Mouse (Mus musculus) lung, postnatal 25 days (tissue): Measurements from ENCODE around the gene Syna.

ENCODE experiments used
- DNase-seq: peaks from one replicate; pipeline ENCODE4 v3.0.0; 2022; ENCODE audit warnings: low spot score

Syna gene

DNA sequence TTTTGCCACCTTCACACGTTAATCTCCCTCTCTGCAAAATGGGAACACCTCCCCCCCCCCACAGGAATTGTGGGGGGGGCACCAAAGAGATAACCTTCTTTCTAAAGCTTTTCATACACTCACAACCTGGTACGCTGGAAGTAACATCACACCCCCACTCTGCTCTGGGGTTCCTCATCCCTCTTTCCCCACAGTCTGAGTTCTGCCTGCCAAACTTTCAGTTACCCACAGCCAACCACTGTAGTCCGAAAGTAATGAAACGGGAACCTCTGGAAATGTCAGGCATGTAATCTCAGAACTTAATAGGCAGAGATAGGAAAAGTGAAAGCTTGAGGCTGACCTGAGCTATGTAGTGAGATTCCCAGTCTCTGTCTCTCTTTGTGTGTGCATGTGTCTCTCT is 7.5 kb upstream of the Syna start:
- DNase-seq = no peak

DNA sequence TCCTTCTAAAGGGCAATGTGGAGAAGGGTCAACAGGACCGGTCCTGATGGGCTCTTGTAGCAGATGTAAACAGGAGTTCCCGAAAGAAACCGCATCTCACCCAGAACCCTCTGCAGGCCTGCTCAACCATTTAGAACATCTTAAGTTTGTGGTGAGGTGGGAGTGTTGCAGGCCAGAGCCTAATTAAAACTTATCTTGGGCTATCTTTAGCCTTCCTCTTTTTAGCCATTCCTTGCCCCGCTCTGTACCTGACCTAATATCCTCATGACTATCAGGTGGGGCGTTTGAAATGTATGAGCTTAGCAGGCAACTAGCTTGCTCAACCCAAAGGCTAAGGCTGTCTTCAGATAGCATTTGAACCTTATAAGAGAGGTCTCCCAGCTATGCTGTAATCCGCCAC is 5.7 kb upstream of the Syna start:
- no peak for DNase-seq

DNA sequence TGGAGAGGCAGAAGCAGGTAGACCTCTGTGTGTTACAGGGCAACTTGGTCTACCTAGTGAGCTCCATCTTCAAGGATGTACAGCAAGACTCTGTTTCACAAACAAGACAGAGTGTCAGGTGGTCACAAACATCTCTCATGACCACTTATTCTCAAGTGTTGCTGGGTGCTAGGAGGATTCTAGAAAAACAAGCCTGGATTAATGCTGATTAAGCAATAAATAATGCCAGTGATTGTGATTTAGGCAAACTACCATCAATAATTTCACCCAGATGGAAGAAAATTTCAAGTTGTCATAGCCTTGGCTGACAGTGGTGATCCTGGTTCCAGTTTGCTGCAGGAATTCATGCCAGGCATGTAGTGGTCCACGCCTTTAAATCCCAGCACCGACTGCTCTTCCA is 4.3 kb upstream of the Syna start:
- DNase-seq = no peak

DNA sequence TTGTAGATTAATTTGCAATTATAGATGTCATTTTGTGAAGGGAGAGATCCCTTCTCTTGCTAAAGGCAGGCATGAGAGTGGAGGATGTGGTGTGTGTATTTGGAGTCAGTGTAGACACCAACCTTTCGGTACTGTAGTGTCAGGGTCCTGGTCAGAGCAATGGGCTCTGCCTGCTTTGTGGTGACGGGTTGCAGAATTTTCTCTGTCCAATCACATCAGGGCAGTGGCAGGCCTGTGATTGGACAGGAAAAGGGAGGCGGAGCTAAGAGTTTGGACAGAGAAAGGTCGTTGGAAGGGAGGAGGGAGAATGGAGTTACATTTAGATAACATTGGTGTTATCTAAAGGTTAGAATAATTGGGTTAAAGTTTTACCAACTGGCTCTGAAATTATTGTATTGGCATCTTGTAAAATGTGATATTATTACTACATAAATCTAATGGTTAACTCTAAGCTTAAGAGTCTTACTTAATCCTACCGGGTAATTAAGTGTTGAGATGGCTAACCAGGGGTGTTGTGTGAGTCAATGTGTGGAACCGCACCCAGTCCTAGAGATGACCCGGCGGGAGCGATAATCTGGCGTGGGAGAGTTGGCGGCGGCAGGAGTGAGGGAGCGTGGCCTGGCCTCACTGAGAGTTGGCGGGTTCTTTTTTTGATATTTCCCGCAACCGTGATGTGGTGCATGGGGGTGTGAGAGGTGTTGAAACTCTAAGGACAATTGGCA is 640 bp upstream of the Syna start:
- no peak for DNase-seq

DNA sequence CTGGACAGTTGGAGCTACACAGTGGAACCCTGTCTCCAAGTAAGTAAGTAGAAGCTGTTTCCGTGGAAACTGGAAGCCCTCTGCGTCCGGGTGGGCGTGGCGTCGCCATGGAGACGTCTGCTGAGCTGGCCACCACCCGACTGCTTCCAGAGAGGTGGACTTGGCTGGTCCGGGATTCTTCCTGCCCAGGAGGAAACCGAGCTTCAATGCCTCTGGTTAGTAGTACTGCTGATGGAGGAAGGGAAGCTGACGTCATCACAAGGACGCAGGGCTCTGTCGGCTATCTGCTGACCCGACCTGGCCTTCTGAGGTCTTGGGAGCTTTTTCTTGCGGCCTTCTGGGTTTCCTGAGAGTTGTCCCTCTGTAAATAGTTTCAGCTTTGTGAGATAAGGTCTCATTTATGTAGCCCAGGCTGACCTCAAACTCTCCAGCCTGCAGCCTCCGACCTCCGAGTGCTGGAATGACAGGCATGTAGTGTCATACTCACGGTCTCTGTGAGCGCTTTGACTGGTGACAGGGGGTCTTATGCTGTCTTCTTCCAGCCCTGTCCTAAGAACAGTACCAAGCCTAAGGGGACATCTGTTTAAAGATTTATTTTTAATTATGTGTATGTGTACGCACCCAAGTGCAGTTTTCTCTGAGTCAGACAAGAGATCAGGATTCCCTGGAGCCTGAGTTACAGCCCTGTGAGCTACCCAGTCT is 4.4 kb downstream of the Syna start:
- DNase-seq = peak; percentile 65

DNA sequence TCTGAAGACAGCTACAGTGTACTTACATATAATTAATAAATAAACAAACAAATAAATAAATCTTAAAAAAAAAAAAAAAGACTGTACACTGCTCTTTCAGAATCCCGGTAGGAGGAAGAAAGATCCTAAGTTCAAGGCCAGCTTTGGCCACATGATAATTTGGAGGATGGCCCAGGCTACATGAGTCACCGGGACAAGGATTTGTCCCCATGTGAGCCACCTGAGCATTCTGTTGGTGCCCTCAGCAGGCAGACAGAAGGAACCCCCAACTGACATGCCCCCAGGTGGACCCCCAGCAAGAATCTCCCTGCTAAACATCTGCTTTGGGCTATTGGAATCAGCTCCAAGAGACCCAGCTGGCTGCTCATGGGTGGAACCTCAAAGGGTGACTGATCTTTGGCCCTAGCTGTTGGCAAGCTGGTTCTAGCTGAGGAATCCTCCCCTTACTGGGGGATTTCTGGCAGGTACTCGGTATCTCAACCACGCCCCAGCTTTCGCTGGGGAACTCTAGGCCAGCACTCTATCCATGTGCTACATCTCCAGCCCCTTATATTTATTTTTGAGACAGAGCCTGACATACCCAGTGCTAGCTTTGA is 5.9 kb downstream of the Syna start:
- DNase-seq = no peak

DNA sequence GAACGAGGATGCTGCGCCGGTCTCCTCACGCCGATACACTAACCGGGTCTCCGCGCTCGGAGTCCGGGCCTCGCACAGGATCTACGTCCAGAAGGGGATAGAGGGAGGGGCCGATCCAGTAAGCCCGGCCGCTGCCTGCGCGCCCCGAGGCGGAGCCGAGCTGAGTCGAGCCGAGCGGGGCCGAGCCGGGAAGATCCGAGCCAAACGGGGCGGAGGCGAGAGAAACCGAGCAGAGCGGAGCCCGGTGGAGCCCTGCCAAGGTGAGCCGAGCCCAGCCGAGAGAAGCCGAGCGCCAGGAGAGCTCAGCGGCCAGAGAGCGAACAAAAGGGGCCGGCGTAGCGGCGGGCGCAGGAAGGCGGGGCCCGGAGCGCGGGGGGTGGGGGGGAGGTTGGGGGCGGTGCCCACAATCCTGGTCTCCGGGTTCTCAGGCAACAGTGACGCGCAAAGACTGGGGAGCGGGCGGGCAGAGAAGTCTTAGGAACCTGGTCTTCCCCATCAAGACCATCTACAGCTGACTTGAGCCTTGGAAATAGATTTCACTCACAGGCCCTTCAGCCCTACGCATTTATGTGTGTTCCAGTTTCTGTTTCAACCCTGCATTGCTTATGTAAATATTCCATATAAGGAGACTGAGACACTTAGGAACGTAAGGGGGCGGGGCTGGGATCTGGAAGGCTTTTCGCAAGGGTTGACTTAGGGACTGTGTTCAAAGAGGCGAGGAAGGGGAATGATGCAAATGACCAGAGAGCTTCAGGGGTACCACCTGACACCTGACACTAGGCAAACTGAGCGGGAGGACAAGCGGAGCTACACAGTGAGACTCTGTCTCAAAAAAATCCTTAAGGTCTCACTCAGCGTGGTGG is 7.6 kb downstream of the Syna start, which contains the start of gene Clip2:
Clip2 (minus strand) TSS at position 325 of the 863 bp plus-strand sequence.
- peak; percentile 97 for DNase-seq

DNA sequence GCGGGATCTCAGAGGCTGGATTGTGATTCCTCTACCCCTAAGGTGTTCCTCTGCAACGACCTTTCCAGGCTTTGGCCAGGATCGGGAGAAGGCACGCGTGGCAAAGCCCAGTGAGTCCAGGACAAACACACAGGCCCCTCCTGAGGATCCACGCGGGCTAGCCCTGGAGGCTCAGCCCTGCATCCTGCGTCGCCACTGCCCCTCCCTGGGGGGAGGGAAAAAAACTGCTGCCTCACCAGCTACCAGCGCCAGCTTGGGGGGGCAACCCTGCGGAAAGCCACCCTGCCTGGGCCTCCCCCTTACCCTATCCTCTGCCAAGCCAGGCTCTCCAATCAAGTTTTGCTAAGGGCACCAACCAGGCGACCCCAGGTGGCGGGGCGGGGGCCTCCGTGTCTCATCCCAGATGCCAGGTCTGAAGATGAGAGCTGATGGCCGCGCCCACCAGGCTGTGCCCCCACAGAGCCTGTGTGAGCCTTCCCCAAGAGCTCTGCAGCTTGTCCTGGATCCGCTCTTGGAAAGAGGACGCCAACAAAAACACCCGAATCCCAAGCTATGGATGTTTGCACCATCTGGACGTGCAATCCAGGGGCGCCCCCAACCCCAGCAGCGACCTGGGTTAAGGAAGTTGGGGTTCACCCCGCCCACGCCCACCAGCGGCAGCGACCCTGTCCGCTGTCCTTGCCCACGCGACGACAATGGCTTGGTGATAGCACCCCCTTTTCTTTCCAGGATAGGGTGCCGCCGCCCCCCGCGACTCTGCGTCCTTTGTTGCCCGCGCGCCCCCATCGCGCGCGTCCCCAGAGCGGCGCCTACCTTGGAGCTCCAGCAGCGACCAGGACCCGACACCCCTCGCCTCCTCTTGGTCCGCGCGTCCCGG is 8.5 kb downstream of the Syna start:
- peak; percentile 21 for DNase-seq

DNA sequence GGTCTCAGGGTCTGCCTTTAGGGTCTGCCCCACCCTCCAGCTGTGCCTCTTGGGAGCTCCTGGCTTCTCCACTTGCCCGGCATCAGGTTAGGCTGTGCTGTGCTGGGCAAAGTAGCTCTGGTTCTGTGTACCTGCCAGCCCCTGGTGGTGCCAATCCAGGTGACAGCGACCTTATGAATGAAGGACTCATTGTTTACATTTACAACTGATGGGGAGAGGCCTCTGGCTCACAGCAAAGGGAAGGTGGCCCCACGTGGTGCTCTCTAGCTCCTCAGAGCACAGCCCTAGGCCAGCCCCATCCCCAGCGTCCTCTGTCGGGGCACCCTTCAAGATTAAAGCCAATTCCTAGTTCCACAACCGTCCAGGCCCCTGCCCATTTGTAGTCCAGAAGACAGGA is 9.1 kb downstream of the Syna start:
- DNase-seq = no peak

DNA sequence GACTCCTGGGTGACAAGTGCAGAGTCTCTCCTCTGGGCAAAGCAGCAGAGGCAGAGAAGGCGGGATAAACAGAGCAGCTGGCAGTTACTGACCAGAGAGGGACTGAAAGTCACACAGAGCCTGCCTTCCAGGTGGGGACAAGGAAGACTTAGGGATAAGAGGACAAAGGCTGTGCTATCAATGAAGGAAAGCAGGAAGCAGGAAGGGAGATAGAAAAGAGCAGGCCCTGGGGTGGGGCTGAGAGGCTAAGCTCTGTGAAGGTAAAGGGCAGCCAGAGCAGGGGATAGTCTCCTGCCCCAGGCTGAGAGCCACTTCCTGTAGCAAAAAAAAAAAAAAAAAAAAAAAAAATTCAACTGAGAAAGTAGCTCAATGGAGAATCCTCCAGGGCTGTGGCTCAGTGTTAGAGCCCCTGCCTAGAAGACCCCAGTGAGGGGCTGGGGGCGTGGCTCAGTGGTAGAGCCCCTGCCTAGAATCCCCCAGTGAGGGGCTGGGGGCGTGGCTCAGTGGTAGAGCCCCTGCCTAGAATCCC is 10.3 kb downstream of the Syna start:
- no peak for DNase-seq

DNA sequence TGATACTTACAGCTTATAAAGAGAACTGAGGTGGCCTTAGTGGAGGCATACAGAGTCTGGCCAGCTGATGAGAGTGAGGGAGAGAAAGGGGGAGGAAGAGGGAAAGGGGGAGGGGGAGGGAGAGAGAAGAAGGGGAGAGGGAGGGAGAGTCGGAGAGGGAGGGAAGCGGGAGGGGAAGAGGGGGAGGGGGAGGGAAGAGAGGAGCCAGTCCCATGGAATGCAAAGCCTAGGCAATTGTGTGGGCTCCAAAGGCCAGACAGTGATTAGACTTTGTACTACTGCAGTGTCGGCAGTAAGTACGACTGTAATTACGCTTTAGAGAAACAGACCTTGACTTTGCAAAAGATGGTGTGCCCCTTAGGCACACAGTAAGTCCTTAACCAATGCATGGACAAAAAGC is 11.7 kb downstream of the Syna start:
- DNase-seq = no peak

DNA sequence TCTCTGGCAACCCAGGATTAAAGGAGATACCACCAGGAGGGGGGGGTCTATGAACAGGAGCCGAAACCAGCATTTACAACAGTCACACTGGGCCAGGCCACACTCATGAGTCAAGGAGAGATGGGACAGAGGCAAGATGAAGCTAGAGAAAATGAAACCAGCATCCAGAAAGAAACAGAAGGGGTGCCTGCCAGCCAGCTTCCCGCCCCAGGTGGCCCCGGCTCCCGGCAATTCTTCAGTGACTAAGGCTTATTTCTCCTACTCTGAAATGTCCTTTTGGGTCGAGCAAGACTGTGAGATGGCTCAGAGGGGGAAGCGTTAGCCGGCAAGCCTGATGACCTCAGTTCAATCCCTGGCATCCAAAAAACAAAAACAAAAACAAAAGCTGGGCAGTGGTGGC is 13.2 kb downstream of the Syna start:
- DNase-seq = no peak

DNA sequence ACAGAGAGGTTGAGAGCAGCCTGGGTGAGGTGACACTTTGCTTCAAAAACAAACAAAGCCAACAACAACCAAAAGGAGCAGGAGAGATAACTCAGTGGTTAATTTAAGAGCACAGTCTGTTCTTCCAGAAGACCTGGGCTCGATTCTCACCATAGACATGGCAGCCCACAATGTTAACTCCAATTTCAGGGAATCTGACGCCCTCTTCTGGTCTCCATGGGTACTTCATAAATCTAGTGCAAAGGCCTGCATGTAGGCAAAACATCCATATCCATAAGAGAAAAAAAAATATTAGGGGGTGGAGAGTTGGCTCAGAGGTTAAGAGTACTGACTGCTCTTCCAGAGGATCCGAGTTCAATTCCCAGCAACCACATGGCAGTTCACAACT is 14.7 kb downstream of the Syna start:
- no peak for DNase-seq

DNA sequence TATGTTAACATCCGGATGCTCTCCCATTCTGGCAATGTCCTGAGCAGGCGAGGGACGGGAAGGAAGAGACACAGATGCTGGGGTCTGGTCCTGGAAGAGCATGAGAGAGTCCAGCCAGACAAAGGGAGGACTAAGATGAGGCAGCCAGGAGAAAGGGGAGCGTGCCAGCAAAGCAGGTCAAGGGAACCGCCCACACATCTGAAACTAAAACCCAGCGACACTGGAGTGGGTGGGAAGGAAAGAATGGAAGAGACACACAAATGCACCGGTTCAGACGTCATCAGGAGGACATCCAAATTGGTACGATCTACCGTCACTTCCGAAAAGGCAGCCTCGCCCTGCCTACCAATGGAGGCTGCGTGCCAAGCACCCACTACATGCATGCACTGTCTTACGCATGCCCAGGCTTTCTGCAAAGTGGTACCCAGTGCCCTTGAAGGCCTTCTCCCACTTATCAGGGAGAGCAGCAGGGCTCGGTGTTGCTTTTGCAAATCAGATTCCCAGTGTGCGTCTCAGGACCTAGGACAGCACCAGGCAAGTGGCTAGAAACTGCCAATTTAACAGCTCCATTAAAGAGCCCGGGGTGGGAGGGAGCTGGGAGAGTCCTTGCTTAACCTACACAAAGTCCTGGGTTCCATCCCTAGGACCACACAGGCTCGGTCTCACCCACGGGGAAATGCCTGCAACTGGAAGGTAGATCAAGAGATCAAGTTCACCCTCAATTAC is 15.3 kb downstream of the Syna start:
- DNase-seq = no peak

DNA sequence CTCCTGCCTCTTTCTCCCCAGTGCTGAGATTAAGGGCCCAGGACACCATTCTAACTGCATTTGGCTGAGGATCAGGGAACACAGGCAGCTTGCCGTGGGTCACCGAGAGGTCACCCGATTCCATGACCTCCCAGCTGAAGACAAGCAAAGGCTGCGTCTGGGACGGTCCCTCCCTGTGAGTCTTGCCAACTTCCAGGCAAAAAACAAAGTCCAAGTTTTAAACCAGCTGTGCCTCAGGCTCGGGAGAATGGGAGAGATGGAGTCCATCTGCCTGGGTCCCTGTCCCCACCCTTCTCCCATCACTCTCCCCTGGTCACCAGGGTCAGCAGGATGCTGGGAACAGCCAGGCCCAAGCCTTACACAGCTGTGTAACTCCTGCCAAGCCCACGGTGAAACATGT is 18.3 kb downstream of the Syna start:
- DNase-seq = peak; percentile 84

DNA sequence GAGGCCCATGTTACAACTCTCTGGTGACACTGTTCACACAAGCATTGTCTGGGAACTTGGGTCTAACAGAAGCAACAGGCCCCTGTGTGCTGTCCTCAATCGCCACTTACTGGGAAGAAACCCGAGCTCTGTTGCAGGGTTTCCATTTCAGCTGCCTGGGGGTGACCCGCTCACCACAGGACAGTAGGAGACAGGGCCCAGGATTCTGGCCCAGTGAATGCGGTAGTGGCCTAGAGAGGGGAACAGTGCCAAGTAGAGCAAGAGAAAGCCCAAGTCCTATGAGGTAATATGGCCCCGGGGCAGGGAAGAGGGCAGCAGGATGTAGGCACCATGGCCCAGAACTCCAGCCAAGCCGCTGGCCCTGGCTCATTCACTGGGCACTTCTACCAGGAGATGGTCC is 19.1 kb downstream of the Syna start:
- no peak for DNase-seq

DNA sequence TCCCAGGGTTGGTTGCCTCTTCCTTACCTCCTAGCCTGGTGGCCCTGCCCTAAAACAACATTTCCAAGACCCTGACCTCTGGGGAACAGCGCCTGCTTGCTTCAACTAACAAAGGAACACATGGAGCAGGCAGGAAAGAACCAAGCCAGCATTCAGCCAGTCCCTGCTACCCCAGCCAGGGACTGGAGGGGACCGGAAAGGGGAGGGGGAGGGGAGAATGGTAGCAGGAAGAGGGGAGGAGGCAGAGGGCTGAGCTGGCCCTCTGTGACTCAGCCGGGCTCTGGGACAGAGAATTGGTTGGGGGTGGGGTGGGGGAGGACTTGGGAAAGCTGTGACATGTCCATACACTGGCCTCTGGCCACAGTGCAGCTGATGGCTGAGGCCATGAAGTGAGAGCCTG is 20.1 kb downstream of the Syna start:
- DNase-seq = peak; percentile 71

DNA sequence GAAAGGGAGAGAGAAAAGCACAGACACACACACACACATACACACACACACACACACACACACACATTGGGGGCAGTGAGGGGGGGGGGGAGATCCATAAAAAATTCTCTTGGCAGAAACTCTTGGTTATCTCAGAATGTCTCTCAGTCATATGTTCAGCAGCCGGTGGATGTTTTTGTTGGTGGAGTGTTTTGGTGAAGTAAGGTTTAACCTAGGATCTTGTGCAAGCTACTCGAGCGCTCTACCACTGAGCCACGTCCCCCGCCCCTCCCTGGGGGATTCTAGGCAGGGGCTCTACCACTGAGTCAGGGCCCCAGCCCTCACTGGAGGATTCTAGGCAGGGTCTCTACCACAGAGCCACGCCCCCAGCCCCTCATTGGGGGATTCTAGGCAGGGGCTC is 23.9 kb downstream of the Syna start:
- DNase-seq = no peak

DNA sequence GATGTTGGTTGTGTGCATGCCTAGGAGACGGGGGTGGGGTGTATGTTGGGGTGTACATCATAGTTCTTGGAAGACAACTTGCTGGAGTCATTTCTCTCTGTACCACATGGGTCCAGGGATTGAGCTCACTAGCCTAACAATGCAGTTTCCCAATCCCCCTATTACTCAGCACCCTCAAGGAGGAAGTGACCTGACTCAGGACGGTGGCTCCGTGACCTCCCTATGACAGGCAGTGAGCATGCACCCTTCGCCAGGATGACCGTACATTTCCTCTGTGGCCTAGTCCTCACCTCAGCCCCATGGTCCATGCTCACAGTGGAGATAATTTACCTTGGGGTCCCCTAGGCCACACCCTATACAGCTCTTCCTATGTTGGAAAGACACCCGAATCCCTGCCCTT is 27.6 kb downstream of the Syna start:
- DNase-seq = no peak

DNA sequence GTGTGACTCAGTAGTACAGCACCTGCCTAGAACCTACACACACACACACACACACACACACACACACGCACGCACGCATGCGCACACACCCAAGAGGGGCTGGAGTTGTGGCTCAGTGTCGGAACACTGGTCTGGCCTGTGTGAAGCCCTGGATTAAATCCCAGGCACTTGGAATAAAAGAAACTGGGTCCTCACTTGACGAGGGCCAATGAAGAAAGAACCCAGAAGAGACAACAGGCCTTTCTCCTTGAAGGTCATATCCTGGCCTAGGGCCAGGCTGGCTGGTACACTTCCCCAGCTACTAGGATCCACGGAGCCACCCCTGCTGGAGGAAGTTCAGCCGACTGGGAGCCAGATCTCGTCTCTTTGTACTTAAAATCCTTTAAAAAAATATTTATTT is 28.4 kb downstream of the Syna start:
- no peak for DNase-seq

DNA sequence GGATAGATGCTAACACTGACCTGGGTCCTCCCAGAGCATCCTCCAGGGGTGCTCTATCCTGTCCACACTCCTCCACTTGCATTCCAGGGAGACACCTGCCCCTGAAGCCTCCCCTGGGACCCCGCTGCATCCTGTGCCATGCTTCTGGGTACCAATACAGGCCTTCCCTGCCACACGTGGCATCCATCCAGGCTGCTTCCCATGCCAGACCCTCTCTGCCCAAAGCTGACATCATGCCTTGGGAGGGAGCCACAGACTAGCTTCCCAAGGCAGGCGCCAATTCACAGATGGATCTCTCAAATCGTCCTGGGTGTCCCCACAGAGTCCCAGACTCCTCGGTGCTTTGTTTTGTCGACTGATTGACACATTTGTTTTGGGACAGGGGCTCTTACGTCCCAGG is 29.1 kb downstream of the Syna start:
- no peak for DNase-seq
